Mouse (Mus musculus) lung, postnatal 0 days (tissue): ENCODE results near the gene Lfng. TPM values are rescaled to one million over a fixed set of nuclear protein-coding genes. Genes with fewer than 3 reads are reported as not detected.

ENCODE experiments used
- ATAC-seq: fragments of 200-750 bp; cut with Nextera tagmentation; 2 replicates; pipeline ENCODE4 v1.8.0; 2017; ENCODE audit warnings: moderate library complexity
- DNase-seq: peaks from one replicate; pipeline ENCODE4 v3.0.0-alpha.2; 2016; ENCODE audit warnings: low spot score
- H3K27ac ChIP-seq: fragments of 300-500 bp; sonication (generic); 2 replicates; pipeline ENCODE4 v1.5.1; 2014; ENCODE audit warnings: antibody characterized with exemption, mild to moderate bottlenecking, low read length, mixed read lengths
- H3K27me3 ChIP-seq: fragments of 300-500 bp; sonication (generic); replicated peaks from 2 replicates; pipeline ENCODE4 v1.6.1; 2014; ENCODE audit warnings: low read length, mixed read lengths; ENCODE audit not compliant: insufficient read depth
- H3K36me3 ChIP-seq: fragments of 300-500 bp; sonication (generic); 2 replicates; pipeline ENCODE4 v1.6.1; 2014; ENCODE audit warnings: low read length, mixed read lengths; ENCODE audit not compliant: insufficient read depth
- H3K4me1 ChIP-seq: fragments of 300-500 bp; sonication (generic); 2 replicates; pipeline ENCODE4 v1.6.1; 2014; ENCODE audit warnings: antibody characterized with exemption, low read depth, low read length, mixed read lengths; ENCODE audit not compliant: insufficient read depth
- H3K4me2 ChIP-seq: fragments of 300-500 bp; sonication (generic); replicated peaks from 2 replicates; pipeline ENCODE4 v1.6.1; 2014; ENCODE audit warnings: low read depth, mild to moderate bottlenecking, low read length, moderate library complexity, mixed read lengths
- H3K4me3 ChIP-seq: fragments of 300-500 bp; sonication (generic); 2 replicates; pipeline ENCODE4 v1.5.1; 2014; ENCODE audit warnings: low read depth, low read length
- H3K9ac ChIP-seq: fragments of 300-500 bp; sonication (generic); replicated peaks from 2 replicates; pipeline ENCODE4 v1.6.1; 2014; ENCODE audit warnings: low read depth, mild to moderate bottlenecking
- H3K9me3 ChIP-seq: fragments of 300-500 bp; sonication (generic); 2 replicates; pipeline ENCODE4 v1.6.1; 2016; ENCODE audit warnings: low read length, mixed read lengths
- CTCF ChIP-seq: IDR thresholded peaks from 2 replicates; pipeline ENCODE4 v1.5.1; 2016; ENCODE audit warnings: antibody characterized with exemption, mild to moderate bottlenecking
- EP300 ChIP-seq: IDR thresholded peaks from 2 replicates; pipeline ENCODE4 v1.6.1; 2016; ENCODE audit warnings: antibody characterized with exemption, mild to moderate bottlenecking, control low read depth
- WGBS: fragments of 180-500 bp; shearing (Covaris S2); extraction: QIAGEN DNeasy Blood & Tissue Kit; methylation state at CpG from one replicate; pipeline ENCODE4 v1.1.7; 2014; 5-methylcytosine and 5-hydroxymethylcytosine counted together
- polyA plus RNA-seq: library from polyadenylated mRNA; unstranded; fragments of >200 nt; fragmentation: Nextera tagmentation; extraction: Ambion mirVana; gene quantifications from 2 replicates; pipeline ENCODE4 v1.2.1, GENCODE M21; 2015

The Lfng gene
- polyA plus RNA-seq, 1 experiment from 2014 or later, result 23.1 TPM

DNA sequence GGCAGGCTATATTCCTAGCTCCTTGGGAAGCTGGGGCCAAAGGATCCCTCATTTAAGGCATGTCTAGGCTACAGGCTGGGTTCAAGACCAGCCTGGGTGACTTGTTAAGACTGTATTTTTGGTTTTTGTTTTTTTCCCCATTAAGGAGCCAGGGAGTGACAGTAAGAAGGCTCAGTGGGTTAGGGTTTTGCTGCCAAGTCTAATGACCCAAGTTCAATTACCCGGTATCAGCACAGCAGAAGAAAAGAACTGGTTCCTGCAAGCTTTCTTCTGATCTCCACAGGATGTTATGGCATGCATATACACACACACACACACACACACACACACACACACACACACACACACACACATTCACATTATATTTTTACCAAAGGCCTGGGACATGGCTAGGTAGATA lies 53.3 kb downstream of the Lfng start:
- DNase-seq (no peak), ATAC-seq (no peak)
- WGBS, result 61% methylated on average over 1 of the region's 1 CpGs
- H3K9ac ChIP-seq, result no peak overlapping the region
- TF ChIP-seq CTCF, result no peak
- TF ChIP-seq EP300, result no peak
- no peak overlapping the region for H3K27ac ChIP-seq
- no peaks in the 10 kb centered on the region for H3K36me3 ChIP-seq
- H3K4me1 ChIP-seq, result peaks cover 3% of the 10 kb centered on the region; the same call in 1 of the 2 replicates
- H3K4me2 ChIP-seq, result no peak overlapping the region
- H3K27me3 ChIP-seq, result no peaks in the 10 kb centered on the region
- no peaks in the 10 kb centered on the region for H3K9me3 ChIP-seq
- H3K4me3 ChIP-seq, result no peak overlapping the region

DNA sequence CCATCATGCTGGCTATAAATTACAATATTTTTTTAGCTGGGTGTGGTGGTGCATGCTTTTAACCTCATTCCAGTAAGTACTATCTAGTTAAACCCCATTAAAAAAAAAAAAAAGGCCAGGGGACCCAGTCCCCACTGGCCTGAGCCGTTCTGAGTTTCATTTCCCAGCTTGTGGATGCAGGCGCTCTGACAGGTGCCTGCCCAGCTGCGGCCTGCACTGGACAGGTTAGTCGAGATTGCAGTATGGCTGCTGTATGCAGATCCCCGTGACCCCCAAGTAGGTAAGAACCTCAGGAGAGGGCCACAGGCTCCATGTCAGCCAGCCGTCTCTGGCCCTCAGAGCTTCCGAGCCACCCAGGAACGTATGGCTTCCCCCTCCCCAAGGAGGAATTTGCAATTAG lies 54.3 kb downstream of the Lfng start:
- 57% methylated on average over 8 of the region's 8 CpGs for WGBS
- H3K4me2 ChIP-seq, result no peak overlapping the region

GRCm38 (mm10) chr5:140661875-140662643 lies 54.9 kb downstream of the Lfng start:
- TF ChIP-seq CTCF (no peak), EP300 (no peak)
- 66% methylated on average over 12 of the region's 12 CpGs for WGBS
- Histone ChIP-seq H3K27ac (no peak overlapping the region), H3K9ac (no peak overlapping the region), H3K9me3 (no peaks in the 10 kb centered on the region), H3K4me3 (no peak overlapping the region), H3K36me3 (0 out of 2 replicates have a peak, but pooled peaks cover 3% of the 10 kb centered on the region), H3K4me2 (no peak overlapping the region), H3K27me3 (no peaks in the 10 kb centered on the region), H3K4me1 (peaks cover 3% of the 10 kb centered on the region; the same call in 1 of the 2 replicates)
- ATAC-seq, result no peak
- no peak for DNase-seq

More for the DNA sequence above, 54.3 kb downstream of the Lfng start:
- TF ChIP-seq CTCF (no peak), EP300 (no peak)
- H3K27ac ChIP-seq, result no peak overlapping the region
- H3K27me3 ChIP-seq, result no peaks in the 10 kb centered on the region
- no peak overlapping the region for H3K4me3 ChIP-seq
- no peak overlapping the region for H3K9ac ChIP-seq
- DNase-seq (no peak), ATAC-seq (no peak)
- 0 out of 2 replicates have a peak, but pooled peaks cover 3% of the 10 kb centered on the region for H3K36me3 ChIP-seq
- H3K4me1 ChIP-seq, result peaks cover 3% of the 10 kb centered on the region; the same call in 1 of the 2 replicates
- H3K9me3 ChIP-seq, result no peaks in the 10 kb centered on the region

GRCm38 (mm10) chr5:140662741-140663592 lies 55.8 kb downstream of the Lfng start:
- Histone ChIP-seq H3K27me3 (no peaks in the 10 kb centered on the region), H3K4me2 (no peak overlapping the region), H3K4me3 (no peak overlapping the region), H3K9me3 (no peaks in the 10 kb centered on the region), H3K36me3 (0 out of 2 replicates have a peak, but pooled peaks cover 3% of the 10 kb centered on the region), H3K27ac (no peak overlapping the region; the same call in 1 of the 2 replicates), H3K4me1 (peaks cover 3% of the 10 kb centered on the region; the same call in 1 of the 2 replicates), H3K9ac (no peak overlapping the region)
- DNase-seq (no peak), ATAC-seq (peak; percentile 14; the same call in 1 of the 2 replicates)
- TF ChIP-seq CTCF, result no peak
- no peak for TF ChIP-seq EP300
- WGBS, result 62% methylated on average over 17 of the region's 17 CpGs

- H3K36me3 ChIP-seq, result peaks cover 4% of the 10 kb centered on the region; the same call in 1 of the 2 replicates
- H3K4me2 ChIP-seq, result no peak overlapping the region
- DNase-seq (peak; percentile 90), ATAC-seq (peak; percentile 89)
- H3K9ac ChIP-seq, result no peak overlapping the region
- 35% methylated on average over 7 of the region's 7 CpGs for WGBS
- no peaks in the 10 kb centered on the region for H3K27me3 ChIP-seq
- peaks cover 3% of the 10 kb centered on the region; the same call in 1 of the 2 replicates for H3K4me1 ChIP-seq
- TF ChIP-seq CTCF, result peak; percentile 87
- no peak for TF ChIP-seq EP300
- H3K27ac ChIP-seq, result no peak overlapping the region
- no peak overlapping the region for H3K4me3 ChIP-seq
- no peaks in the 10 kb centered on the region; the same call in 1 of the 2 replicates for H3K9me3 ChIP-seq
These were observed 56.6 kb downstream of the Lfng start for GRCm38 (mm10) chr5:140663621-140664180.

Other genes starting within 250 kb of the Lfng start
- 16.7 and 17.1 TPM in 2 replicates for gene Snx8, start 218.1 kb upstream of the Lfng start, polyA plus RNA-seq
- gene Eif3b, start 188.0 kb upstream of the Lfng start, polyA plus RNA-seq, result 69.8 and 81.5 TPM in 2 replicates
- gene Gm4869, start 161.7 kb upstream of the Lfng start, polyA plus RNA-seq, result not detected in 2 replicates
- 19.9 and 21.7 TPM in 2 replicates for gene Chst12, start 101.8 kb upstream of the Lfng start, polyA plus RNA-seq
- gene Grifin, start 42.2 kb upstream of the Lfng start, polyA plus RNA-seq, result not detected in 2 replicates
- gene Ttyh3, start 41.7 kb downstream of the Lfng start, polyA plus RNA-seq, result 18.2 and 19.8 TPM in 2 replicates
- 10.3 and 11.0 TPM in 2 replicates for gene Iqce, start 95.1 kb downstream of the Lfng start, polyA plus RNA-seq
- 15.2 and 16.1 TPM in 2 replicates for gene Brat1, start 97.7 kb downstream of the Lfng start, polyA plus RNA-seq
- 2.7 and 3.3 TPM in 2 replicates for gene Amz1, start 116.8 kb downstream of the Lfng start, polyA plus RNA-seq
- gene Gna12, start 223.1 kb downstream of the Lfng start, polyA plus RNA-seq, result 25.4 and 32.0 TPM in 2 replicates